ENCODE assay signal across 31 mouse cellular contexts in genomic region chr10:127335271-127335670, GRCm38 (mm10). TPM values are rescaled to one million over a fixed set of nuclear protein-coding genes. Genes with fewer than 3 reads are reported as not detected.
A peak's percentile ranks its signal among the peaks of the same experiment; 100 is the strongest.
DNase-seq lines count a peak whose midpoint lies in the region; ATAC-seq and TF ChIP-seq lines count a peak whose summit lies in the region.
"Had no signal": no experiment of that assay in that cellular context is flagged by ENCODE, and none has a peak within 500 bp of the region (broad histone marks: within the 10 kb centered on the region; RNA-seq: fewer than 3 reads in every experiment).

No protein-coding gene starts in this region.

- DNase-seq in heart, postnatal 0 days (ENCODE audit: low spot score) = no peak
- peak; percentile 43 for DNase-seq in 416B (ENCODE audit: low read depth)
- peak; percentile 40 for DNase-seq in induced T-regulatory cell, adult 2 months (ENCODE audit: low read depth)
- no peak for DNase-seq in retina, postnatal 1 day
- DNase-seq: adrenal gland, postnatal 14 days; cerebellum, adult 9-10 months; gastrocnemius, postnatal 25 days; kidney, adult 18-20 months; kidney, postnatal 4 days; liver, postnatal 0 days; right cerebral cortex, postnatal 14 days; spleen, adult 18-20 months; thymus, postnatal 14 days had no signal

- H3K36me3 ChIP-seq in heart, postnatal 0 days (replicated peaks; ENCODE audit: control insufficient read depth, insufficient read depth, low read length) = no peaks in the 10 kb centered on the region
- H3K36me3 ChIP-seq in heart, embryonic 11.5 days (ENCODE audit: control insufficient read depth, insufficient read depth, low read length) = no peaks in the 10 kb centered on the region
- H3K36me3 ChIP-seq in C2C12 (ENCODE audit: control insufficient read depth, insufficient read depth) = no peaks in the 10 kb centered on the region
- H3K36me3 ChIP-seq: forebrain, embryonic 15.5 days; heart, embryonic 15.5 days; hindbrain, embryonic 15.5 days had no signal

- no peak for ATAC-seq in heart, postnatal 0 days (ENCODE audit: insufficient read depth, low read depth)
- ATAC-seq in heart, embryonic 11.5 days (replicated peaks; ENCODE audit: insufficient number of reproducible peaks, low FRiP score, low TSS enrichment) = no peak
- ATAC-seq in granulocyte monocyte progenitor cell, adult 5-6 weeks (replicated peaks; ENCODE audit: poor library complexity, severe bottlenecking) = no peak
- ATAC-seq: forebrain, embryonic 15.5 days; liver, postnatal 0 days; lung, postnatal 0 days had no signal

- TF ChIP-seq EP300 in heart, postnatal 0 days (IDR thresholded peaks at IDR 0.05; ENCODE audit: low read depth) = no peak

- H3K9ac ChIP-seq in heart, postnatal 0 days (replicated peaks; ENCODE audit: low read depth, low read length) = no peak overlapping the region
- H3K9ac ChIP-seq in heart, embryonic 11.5 days (ENCODE audit: low read depth, low read length) = no peak overlapping the region
- H3K9ac ChIP-seq: forebrain, embryonic 15.5 days; heart, embryonic 15.5 days; hindbrain, embryonic 15.5 days; limb, embryonic 12.5 days; liver, postnatal 0 days had no signal

- 0 out of 2 replicates have a peak, but pooled peaks have one; percentile 1 for TF ChIP-seq CTCF in heart, postnatal 0 days (IDR thresholded peaks at IDR 0.05; ENCODE audit: low read depth)
- TF ChIP-seq CTCF in C2C12 (IDR thresholded peaks at IDR 0.05; ENCODE audit: control insufficient read depth, insufficient read depth, insufficient read length) = no peak

- no peaks in the 10 kb centered on the region; the same call in 1 of the 2 replicates for H3K4me1 ChIP-seq in heart, postnatal 0 days (ENCODE audit: control insufficient read depth, insufficient read depth)
- peaks cover 11% of the 10 kb centered on the region for H3K4me1 ChIP-seq in heart, embryonic 11.5 days (ENCODE audit: control insufficient read depth, insufficient read depth, low read length)

- no peaks in the 10 kb centered on the region for H3K79me2 ChIP-seq in C2C12 (ENCODE audit: control insufficient read depth, insufficient read depth)

- H3K4me2 ChIP-seq in heart, postnatal 0 days (ENCODE audit: low read depth, low read length) = no peak overlapping the region
- H3K4me2 ChIP-seq in heart, embryonic 11.5 days = no peak overlapping the region
- H3K4me2 ChIP-seq: forebrain, embryonic 15.5 days; heart, embryonic 15.5 days; hindbrain, embryonic 15.5 days; limb, embryonic 12.5 days; liver, embryonic 11.5 days had no signal

- H3ac ChIP-seq in C2C12 (ENCODE audit: control insufficient read depth, insufficient read length, low read depth) = no peak overlapping the region

- no peak overlapping the region for H3K27ac ChIP-seq in heart, postnatal 0 days (ENCODE audit: low read depth)
- no peak overlapping the region for H3K27ac ChIP-seq in heart, embryonic 11.5 days (ENCODE audit: low read depth, low read length)
- H3K27ac ChIP-seq: forebrain, embryonic 15.5 days; heart, embryonic 15.5 days; hindbrain, embryonic 15.5 days; limb, embryonic 12.5 days; midbrain, embryonic 10.5 days had no signal

- H3K27me3 ChIP-seq in heart, postnatal 0 days (ENCODE audit: control insufficient read depth, insufficient read depth, low read length) = peaks cover 25% of the 10 kb centered on the region
- H3K27me3 ChIP-seq in heart, embryonic 11.5 days (ENCODE audit: control insufficient read depth, insufficient read depth, low read length) = peaks cover 24% of the 10 kb centered on the region
- H3K27me3 ChIP-seq in C2C12 (ENCODE audit: control insufficient read depth, insufficient read depth, insufficient read length) = no peaks in the 10 kb centered on the region

- H3K9me3 ChIP-seq in heart, postnatal 0 days (replicated peaks; ENCODE audit: control insufficient read depth, low read length) = no peaks in the 10 kb centered on the region
- no peaks in the 10 kb centered on the region for H3K9me3 ChIP-seq in heart, embryonic 11.5 days (replicated peaks; ENCODE audit: control insufficient read depth, low read length)
- H3K9me3 ChIP-seq: forebrain, embryonic 15.5 days; heart, embryonic 15.5 days; hindbrain, embryonic 15.5 days; limb, embryonic 12.5 days; midbrain, embryonic 10.5 days had no signal

- no peaks in the 10 kb centered on the region for H3K79me3 ChIP-seq in C2C12 (ENCODE audit: low read depth)

- WGBS in heart, postnatal 0 days = 58% methylated on average over 1 of the region's 1 CpGs
- WGBS in heart, embryonic 11.5 days (ENCODE audit: insufficient replicate concordance) = 65% methylated on average over 1 of the region's 1 CpGs

- no peak overlapping the region for H3K4me3 ChIP-seq in heart, postnatal 0 days (ENCODE audit: low read depth, low read length)
- no peak overlapping the region for H3K4me3 ChIP-seq in heart, embryonic 11.5 days (ENCODE audit: low read depth, low read length)
- no peak overlapping the region for H3K4me3 ChIP-seq in C2C12 (ENCODE audit: insufficient read depth, poor library complexity, severe bottlenecking)
- H3K4me3 ChIP-seq: forebrain, embryonic 15.5 days; heart, embryonic 15.5 days; hindbrain, embryonic 15.5 days; limb, embryonic 12.5 days; midbrain, embryonic 10.5 days had no signal

TF ChIP-seq in C2C12, 6 proteins besides CTCF, POLR2A, EP300 and RAD21:
- TF ChIP-seq USF1 (IDR thresholded peaks at IDR 0.05; ENCODE audit: low read depth) = peak; percentile 72
- no peak for TF ChIP-seq MYOG (IDR thresholded peaks at IDR 0.05; ENCODE audit: control insufficient read depth, extremely low read depth, insufficient read length)

RNA-seq across cellular contexts. Expression of gene Gli1, which starts 6.5 kb away (rescaled TPM):
- 1.1 TPM in 1 of 2 replicates, not detected in the other for total RNA-seq in heart, postnatal 0 days (2014; rRNA removed; ENCODE audit: low replicate concordance)
- 0.51 and 0.59 TPM in 2 replicates for polyA plus RNA-seq in heart, postnatal 0 days (2015; fragmentation: Nextera tagmentation; extraction: Ambion mirVana)
- 0.65 and 1.2 TPM in 2 replicates for polyA plus RNA-seq in heart, embryonic 11.5 days (2014; fragmentation: Nextera tagmentation; extraction: Ambion mirVana)
- polyA plus RNA-seq in C2C12 (2012; fragmentation: generic; extraction: Trizol) = 1.6 TPM
- total RNA-seq in granulocyte monocyte progenitor cell, adult 5-6 weeks (2014; fragmentation: Nextera tagmentation) = not detected in 2 replicates
- not detected in 2 replicates for total RNA-seq in granulocyte monocyte progenitor cell, adult 5-6 weeks (2017)
- total RNA-seq: hematopoietic stem cell, adult 5-6 weeks had no signal

RNA-seq across cellular contexts. Expression of gene Arhgap9, which starts 13.5 kb away (rescaled TPM):
- total RNA-seq in heart, postnatal 0 days (2014; rRNA removed; ENCODE audit: low replicate concordance) = 0.73 and 0.97 TPM in 2 replicates
- polyA plus RNA-seq in heart, postnatal 0 days (2015; fragmentation: Nextera tagmentation; extraction: Ambion mirVana) = 1.4 and 1.8 TPM in 2 replicates
- 1.7 TPM in 2 replicates for polyA plus RNA-seq in heart, embryonic 11.5 days (2014; fragmentation: Nextera tagmentation; extraction: Ambion mirVana)
- polyA plus RNA-seq in C2C12 (2012; fragmentation: generic; extraction: Trizol) = 0.78 TPM
- total RNA-seq in granulocyte monocyte progenitor cell, adult 5-6 weeks (2014; fragmentation: Nextera tagmentation) = 46.0 and 53.1 TPM in 2 replicates
- total RNA-seq in granulocyte monocyte progenitor cell, adult 5-6 weeks (2017) = 34.7 and 51.8 TPM in 2 replicates

RNA-seq across cellular contexts. Expression of gene Inhbe, which starts 18.9 kb away (rescaled TPM):
- total RNA-seq in heart, postnatal 0 days (2014; rRNA removed; ENCODE audit: low replicate concordance) = not detected in 2 replicates
- not detected in 2 replicates for polyA plus RNA-seq in heart, postnatal 0 days (2015; fragmentation: Nextera tagmentation; extraction: Ambion mirVana)
- polyA plus RNA-seq in heart, embryonic 11.5 days (2014; fragmentation: Nextera tagmentation; extraction: Ambion mirVana) = 0.06 TPM in 1 of 2 replicates, not detected in the other
- not detected for polyA plus RNA-seq in C2C12 (2012; fragmentation: generic; extraction: Trizol)
- not detected in 2 replicates for total RNA-seq in granulocyte monocyte progenitor cell, adult 5-6 weeks (2014; fragmentation: Nextera tagmentation)
- not detected in 2 replicates for total RNA-seq in granulocyte monocyte progenitor cell, adult 5-6 weeks (2017)
- total RNA-seq: gastrocnemius, postnatal 25 days; heart, adult 8-10 months; hematopoietic stem cell, adult 5-6 weeks; layer of hippocampus, postnatal 25 days had no signal
- polyA plus RNA-seq: brain, embryonic 14.5 days; embryonic facial prominence, embryonic 14.5 days; forebrain, embryonic 15.5 days; kidney, embryonic 16.5 days; lung, postnatal 0 days; testis, adult 2 months had no signal

RNA-seq across cellular contexts. Expression of gene Mars, which starts 23.7 kb away (rescaled TPM):
- total RNA-seq in heart, postnatal 0 days (2014; rRNA removed; ENCODE audit: low replicate concordance) = 48.9 and 68.9 TPM in 2 replicates
- 62.4 and 64.6 TPM in 2 replicates for polyA plus RNA-seq in heart, postnatal 0 days (2015; fragmentation: Nextera tagmentation; extraction: Ambion mirVana)
- polyA plus RNA-seq in heart, embryonic 11.5 days (2014; fragmentation: Nextera tagmentation; extraction: Ambion mirVana) = 104 and 105 TPM in 2 replicates
- 155 TPM for polyA plus RNA-seq in C2C12 (2012; fragmentation: generic; extraction: Trizol)
- 63.0 and 105 TPM in 2 replicates for total RNA-seq in granulocyte monocyte progenitor cell, adult 5-6 weeks (2014; fragmentation: Nextera tagmentation)
- 193 and 221 TPM in 2 replicates for total RNA-seq in granulocyte monocyte progenitor cell, adult 5-6 weeks (2017)

RNA-seq across cellular contexts. Expression of gene Inhbc, which starts 35.0 kb away (rescaled TPM):
- not detected in 2 replicates for total RNA-seq in heart, postnatal 0 days (2014; rRNA removed; ENCODE audit: low replicate concordance)
- not detected in 2 replicates for polyA plus RNA-seq in heart, postnatal 0 days (2015; fragmentation: Nextera tagmentation; extraction: Ambion mirVana)
- polyA plus RNA-seq in heart, embryonic 11.5 days (2014; fragmentation: Nextera tagmentation; extraction: Ambion mirVana) = 0.19 TPM in 1 of 2 replicates, not detected in the other
- not detected for polyA plus RNA-seq in C2C12 (2012; fragmentation: generic; extraction: Trizol)
- total RNA-seq in granulocyte monocyte progenitor cell, adult 5-6 weeks (2014; fragmentation: Nextera tagmentation) = not detected in 2 replicates
- not detected in 2 replicates for total RNA-seq in granulocyte monocyte progenitor cell, adult 5-6 weeks (2017)
- total RNA-seq: gastrocnemius, postnatal 25 days; heart, adult 8-10 months; hematopoietic stem cell, adult 5-6 weeks; layer of hippocampus, postnatal 25 days; left cerebral cortex, postnatal 14 days had no signal
- polyA plus RNA-seq: brain, embryonic 14.5 days; embryonic facial prominence, embryonic 14.5 days; forebrain, embryonic 15.5 days; heart, embryonic 15.5 days; hindbrain, embryonic 15.5 days; limb, embryonic 12.5 days; lung, postnatal 0 days; midbrain, embryonic 10.5 days had no signal

Comparison
In these comparisons a context has a peak if more than half of its experiments do, and no peak if none do; other contexts are left out.
1. DNase-seq: peak in 416B (single experiment) and induced T-regulatory cell, adult 2 months (single experiment); none in heart, postnatal 0 days (single experiment) and retina, postnatal 1 day (single experiment).